Mouse (Mus musculus): ENCODE results near the gene B830017H08Rik.

The B830017H08Rik gene

GRCm38 (mm10) chr16:17832821-17833220, at the start of gene B830017H08Rik:
TSS of gene B830017H08Rik (plus strand) at chr16:17833121.
- no peak for DNase-seq (ENCODE audit: extremely low read depth, insufficient read length, low spot score)

DNA sequence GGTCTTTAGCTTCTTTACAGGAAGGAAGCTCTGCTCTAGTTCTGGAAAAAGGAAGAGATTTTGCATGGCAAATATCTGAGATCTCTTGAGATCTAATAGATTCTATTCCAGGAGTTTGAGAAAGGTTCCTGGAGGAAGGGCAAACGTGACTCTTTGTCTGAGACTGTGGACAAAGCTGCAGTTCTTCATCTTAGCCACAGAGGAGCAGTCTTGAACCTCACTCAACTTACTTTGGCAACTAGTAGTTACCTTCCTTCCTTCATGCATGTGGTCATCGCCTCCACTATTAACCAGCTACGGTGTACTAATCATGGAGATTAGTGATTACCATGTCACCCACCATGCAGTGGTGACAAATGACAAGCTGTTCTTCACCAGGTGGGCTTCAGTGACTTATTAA, 47.6 kb upstream of the B830017H08Rik start:
- no peak for DNase-seq (ENCODE audit: extremely low read depth, insufficient read length, low spot score)

DNA sequence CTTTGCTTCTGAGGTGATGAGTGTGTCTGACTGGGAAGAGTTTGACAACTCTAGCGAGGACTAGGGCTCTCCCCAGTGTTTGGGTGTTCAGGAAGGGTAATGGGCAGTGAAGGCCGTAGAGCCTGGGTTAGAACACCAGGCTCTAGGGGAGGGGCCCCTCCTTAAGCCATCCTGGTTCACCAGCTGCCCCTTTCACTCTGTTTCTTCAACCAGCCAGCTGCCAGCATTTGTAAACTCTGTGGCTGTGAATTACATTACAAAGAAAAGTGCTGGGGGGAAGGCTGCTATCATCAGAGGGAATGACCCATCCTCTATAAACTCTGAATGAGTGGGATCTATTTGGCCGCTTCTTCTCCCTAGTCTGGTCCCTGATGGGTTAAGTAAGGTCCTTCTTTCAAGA, 40.2 kb upstream of the B830017H08Rik start:
- DNase-seq (ENCODE audit: extremely low read depth, insufficient read length, low spot score) = no peak

DNA sequence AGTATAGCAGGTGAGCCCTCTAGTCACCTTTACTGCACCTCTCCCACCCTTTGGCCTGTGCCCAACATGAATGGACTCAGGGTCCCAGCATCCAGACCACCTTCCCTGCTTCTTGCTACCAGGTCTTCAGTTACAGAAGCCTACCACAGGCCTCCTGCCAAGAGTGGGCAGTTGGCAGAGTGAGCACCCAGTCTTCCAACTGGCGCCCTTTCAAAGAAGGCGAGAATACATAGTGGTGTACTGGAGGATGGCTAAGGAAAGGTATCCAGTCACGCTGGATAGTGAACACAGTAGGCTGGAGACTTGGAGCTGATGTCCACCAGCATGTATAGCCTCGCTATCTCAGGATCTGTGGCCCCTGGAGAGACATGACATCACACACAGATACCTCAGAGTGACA, 38.9 kb upstream of the B830017H08Rik start:
- no peak for DNase-seq (ENCODE audit: extremely low read depth, insufficient read length, low spot score)

DNA sequence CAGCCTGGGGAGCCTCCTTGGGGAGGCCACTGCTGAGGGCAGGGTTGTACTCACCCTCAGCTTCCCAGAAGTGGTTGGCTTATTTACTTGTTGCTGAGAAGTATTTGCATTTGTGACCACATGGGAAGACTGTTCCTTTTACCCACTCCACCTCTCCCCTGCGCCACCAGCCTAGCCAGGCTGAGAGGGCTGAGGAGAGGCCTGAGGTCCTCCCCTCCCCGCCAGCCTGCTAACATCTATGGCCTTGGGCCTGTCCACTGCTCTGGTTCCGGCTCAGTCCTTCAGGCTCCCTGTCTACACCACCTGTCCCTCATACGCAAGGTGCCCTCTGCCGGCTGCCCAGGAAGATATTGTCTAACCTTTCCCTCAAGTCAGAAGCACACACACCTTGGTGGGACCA, 37.3 kb upstream of the B830017H08Rik start:
- no peak for DNase-seq (ENCODE audit: extremely low read depth, insufficient read length, low spot score)

GRCm38 (mm10) chr16:17796519-17796918, 36.4 kb upstream of the B830017H08Rik start:
- DNase-seq (ENCODE audit: extremely low read depth, insufficient read length, low spot score) = no peak

GRCm38 (mm10) chr16:17796971-17797811, 35.7 kb upstream of the B830017H08Rik start, which contains the start of gene Scarf2:
TSS of gene Scarf2 (plus strand) at chr16:17797282.
- DNase-seq (ENCODE audit: extremely low read depth, insufficient read length, low spot score) = no peak

GRCm38 (mm10) chr16:17797812-17798311, 35.1 kb upstream of the B830017H08Rik start:
- no peak for DNase-seq (ENCODE audit: extremely low read depth, insufficient read length, low spot score)

DNA sequence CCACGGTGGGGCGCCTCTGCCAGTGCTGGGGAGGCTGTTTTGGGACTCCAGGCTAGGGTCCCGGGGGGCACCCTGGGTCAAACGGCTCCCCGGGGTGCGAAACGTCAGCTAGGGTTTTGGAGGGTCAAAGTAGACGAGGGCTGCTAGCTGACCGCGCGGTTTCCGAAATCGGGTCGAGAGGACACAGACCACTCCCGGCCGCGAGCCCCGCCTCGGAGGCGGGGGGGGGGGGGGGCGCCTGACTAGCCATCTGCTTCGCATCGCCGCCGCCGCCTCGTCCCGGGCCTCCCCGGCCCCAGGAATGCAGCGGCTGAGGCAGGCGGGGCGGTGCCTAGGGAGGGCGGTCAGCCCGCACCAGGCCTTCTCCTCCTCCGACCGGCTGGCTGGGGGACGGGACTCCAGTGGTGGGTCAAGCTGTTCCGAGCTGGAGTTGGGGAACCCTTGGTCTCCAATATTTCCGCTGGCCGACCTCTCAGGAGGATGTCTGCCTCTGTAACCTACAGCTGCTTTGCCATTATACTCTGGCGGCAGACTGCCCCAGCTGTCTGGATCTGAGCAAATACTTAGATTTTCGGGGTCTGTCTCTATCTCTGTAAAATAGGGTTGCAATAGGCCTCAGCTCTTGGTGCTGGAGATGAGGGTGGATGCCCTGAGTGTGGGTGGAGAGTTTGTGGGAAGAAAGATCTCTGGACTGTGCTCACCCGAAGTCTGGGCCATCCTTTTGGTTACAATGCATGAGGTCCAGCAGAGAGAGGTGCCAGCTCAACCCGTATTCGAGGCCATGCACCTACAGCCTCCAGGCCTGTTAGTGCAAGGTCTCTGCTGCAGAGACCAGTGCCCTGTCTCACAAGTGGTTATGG, 34.4 kb upstream of the B830017H08Rik start:
- DNase-seq (ENCODE audit: extremely low read depth, insufficient read length, low spot score) = no peak

- no peak for DNase-seq (ENCODE audit: extremely low read depth, insufficient read length, low spot score)
Measured at GRCm38 (mm10) chr16:17799584-17799983, 33.3 kb upstream of the B830017H08Rik start.

DNA sequence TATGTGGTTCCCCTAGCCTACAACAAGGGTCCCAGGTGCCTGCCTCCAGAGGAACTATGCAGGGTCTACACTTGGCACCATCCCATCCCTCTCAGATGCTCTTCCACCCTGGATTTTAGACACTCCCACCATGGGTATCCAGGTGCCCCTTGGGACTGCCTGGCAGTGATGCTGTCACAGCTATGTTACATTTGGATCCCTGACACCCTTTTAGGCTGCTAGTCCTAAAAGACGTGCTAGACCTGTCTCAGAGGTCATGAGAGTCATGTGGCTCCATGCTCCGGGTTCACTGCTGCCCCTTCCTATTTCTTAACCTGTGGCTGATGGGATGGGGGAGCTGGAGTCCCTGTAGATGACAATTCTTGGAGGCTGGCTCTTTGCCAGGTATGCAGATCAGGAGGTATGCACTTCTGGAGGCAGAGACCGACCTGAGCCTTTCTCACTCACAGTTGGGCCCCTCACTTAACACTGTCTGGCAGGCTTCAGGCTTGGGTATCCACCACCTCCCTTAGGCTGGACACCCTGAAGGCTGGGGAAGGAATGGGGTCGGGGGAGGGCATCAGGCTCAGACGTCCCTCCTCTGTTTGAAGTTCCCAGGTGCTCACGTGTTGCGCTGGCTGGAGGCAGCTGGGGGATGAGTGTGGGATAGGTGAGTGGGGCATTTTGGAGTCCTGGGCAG, 31.0 kb upstream of the B830017H08Rik start:
- DNase-seq (ENCODE audit: extremely low read depth, insufficient read length, low spot score) = no peak

GRCm38 (mm10) chr16:17802456-17802838, 30.5 kb upstream of the B830017H08Rik start:
- DNase-seq (ENCODE audit: extremely low read depth, insufficient read length, low spot score) = no peak

- DNase-seq (ENCODE audit: extremely low read depth, insufficient read length, low spot score) = no peak
Measured at GRCm38 (mm10) chr16:17802839-17803674, 29.9 kb upstream of the B830017H08Rik start.

DNA sequence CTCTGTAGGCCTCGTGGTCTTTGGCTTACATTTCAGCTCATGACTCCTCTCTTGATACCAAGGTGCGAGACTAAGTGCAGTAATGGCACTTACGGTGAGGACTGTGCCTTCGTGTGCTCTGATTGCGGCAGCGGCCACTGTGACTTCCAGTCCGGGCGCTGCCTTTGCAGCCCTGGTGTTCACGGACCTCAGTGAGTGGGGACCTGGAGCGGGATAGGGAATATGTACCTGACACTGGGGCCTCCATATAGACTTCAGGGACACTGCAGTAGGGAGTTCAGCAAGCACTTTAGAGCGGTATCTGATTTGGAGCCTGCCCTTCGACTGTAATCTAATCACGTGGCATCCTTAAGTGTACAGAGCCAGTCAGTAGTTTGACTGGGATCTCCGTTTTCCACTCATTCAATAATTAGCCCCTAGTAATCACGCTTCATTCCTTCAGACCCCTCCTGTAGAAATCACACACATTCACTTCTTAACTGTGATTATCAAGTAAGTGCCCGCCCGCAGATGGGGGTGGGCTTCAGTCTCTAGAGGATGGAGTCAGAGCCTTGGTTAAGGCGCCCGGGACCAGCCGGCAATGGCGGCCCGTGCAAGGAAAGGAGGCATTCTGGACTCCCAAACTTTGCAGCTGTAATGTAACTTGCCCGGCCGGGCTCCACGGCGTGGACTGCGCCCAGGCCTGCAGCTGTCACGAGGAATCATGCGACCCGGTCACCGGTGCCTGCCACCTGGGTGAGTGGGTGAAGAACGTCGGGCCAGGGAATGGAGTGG, 29.1 kb upstream of the B830017H08Rik start:
- no peak for DNase-seq (ENCODE audit: extremely low read depth, insufficient read length, low spot score)

GRCm38 (mm10) chr16:17804449-17804912, 28.4 kb upstream of the B830017H08Rik start:
- DNase-seq (ENCODE audit: extremely low read depth, insufficient read length, low spot score) = no peak

- no peak for DNase-seq (ENCODE audit: extremely low read depth, insufficient read length, low spot score)
Measured at GRCm38 (mm10) chr16:17804982-17805381, 27.9 kb upstream of the B830017H08Rik start.

DNA sequence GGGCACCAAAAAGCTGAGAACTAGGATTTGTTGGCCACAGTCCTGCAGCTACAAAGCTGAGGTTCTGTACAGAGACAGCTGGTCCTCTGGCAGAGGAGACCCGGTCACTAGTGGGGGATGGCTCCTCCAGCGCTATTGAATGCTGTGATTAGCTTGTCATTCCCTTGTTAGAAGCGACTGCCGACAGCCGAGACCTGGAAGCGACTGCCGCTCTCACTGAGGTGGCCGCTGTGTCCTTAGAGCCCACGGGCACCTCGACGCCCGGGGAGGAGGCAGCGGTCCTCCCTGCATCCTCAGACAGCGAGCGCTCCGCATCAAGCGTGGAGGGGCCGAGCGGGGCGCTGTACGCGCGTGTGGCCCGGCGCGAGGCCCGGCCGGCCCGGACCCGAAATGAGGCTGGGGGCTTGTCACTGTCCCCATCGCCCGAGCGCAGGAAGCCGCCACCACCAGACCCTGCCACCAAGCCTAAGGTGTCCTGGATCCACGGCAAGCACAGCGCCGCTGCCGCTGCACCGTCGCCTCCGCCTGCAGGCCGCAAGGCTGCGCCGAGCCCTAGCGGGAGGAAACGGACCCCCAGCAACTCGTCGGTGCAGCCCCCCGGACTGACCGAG, 26.2 kb upstream of the B830017H08Rik start:
- DNase-seq (ENCODE audit: extremely low read depth, insufficient read length, low spot score) = no peak

DNA sequence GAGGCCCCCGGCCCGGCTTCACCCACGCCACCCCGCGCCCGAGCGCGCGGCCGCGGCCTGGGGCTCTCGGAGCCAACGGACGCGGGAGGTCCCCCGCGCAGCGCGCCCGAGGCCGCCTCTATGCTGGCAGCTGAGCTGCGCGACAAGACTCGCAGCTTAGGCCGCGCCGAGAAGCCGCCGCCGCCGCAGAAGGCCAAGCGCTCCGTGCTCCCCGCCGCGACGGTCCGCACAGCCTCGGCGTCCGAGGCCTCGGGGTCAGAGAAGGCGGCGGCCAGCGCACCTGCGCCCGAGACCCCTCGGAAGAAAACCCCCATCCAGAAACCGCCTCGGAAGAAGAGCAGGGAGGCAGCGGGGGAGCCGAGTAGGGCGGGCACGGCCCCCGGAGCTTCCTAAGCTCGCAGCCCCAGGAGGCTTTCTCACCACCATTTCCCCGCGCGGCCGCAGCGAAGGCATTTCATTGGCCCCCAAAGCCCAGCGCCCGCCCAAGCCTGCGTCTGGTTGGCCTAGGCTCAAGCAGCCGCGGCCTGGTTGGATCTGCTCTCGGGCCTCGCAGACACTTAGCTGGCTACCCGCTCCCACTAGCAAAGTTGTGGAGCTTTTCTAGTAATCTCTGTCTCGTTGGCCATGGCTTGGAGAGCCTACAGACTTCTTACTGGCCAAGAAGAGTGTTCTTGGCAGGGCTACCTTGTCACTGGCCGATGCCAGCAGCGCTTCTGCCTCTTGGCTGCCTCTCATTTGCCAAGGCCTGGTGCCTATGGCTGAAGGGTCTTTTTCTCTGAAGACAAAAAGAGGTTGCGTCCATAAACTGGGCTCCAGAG, 25.5 kb upstream of the B830017H08Rik start:
- DNase-seq (ENCODE audit: extremely low read depth, insufficient read length, low spot score) = no peak

Measured in 3134 (cell line).